ENCODE assay signal across 18 mouse cellular contexts in the genomic region with DNA sequence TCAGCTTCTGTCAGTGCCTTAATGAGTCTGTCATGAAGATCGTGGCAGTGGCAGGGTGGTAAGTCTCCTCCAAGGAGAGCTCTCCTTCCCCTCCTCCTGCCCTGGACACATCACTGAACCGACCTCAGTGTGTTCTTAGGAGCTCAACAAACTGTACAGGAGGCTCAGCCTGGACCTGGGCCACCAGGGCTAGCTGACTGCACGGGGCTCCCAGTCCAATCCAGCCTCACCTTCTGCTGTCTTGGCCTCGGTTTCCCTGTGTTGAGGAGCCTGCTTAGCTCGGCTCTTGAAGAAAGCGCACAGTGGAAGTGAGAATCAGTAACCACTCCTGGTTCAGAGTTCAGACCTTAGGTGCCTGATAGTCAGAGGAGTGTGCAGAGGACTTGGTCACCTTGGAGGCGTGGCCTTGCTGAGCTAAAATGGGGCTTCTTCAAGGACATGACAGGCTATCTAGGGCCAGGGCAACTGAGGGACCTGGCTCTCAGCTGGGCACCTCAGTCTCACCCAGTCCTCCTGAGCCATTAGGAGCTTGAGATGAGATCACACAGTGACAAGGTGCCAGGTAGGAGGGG. TPM values are rescaled to one million over a fixed set of nuclear protein-coding genes. Genes with fewer than 3 reads are reported as not detected.
"Had no signal": no experiment of that assay in that cellular context is flagged by ENCODE, and none has a peak within 500 bp of the region (broad histone marks: within the 10 kb centered on the region; RNA-seq: fewer than 3 reads in every experiment).

No protein-coding gene starts in this region.

- H3K27ac ChIP-seq: limb, embryonic 15.5 days; liver, embryonic 13.5 days; midbrain, embryonic 13.5 days; neural tube, embryonic 15.5 days had no signal

- H3K27me3 ChIP-seq: limb, embryonic 15.5 days; liver, embryonic 13.5 days; midbrain, embryonic 13.5 days; neural tube, embryonic 15.5 days had no signal

- ATAC-seq: midbrain, embryonic 13.5 days had no signal

- H3K9me3 ChIP-seq: limb, embryonic 15.5 days; liver, embryonic 13.5 days; midbrain, embryonic 13.5 days; neural tube, embryonic 15.5 days had no signal

- H3K36me3 ChIP-seq: limb, embryonic 15.5 days; liver, embryonic 13.5 days; midbrain, embryonic 13.5 days; neural tube, embryonic 15.5 days had no signal

- H3K4me3 ChIP-seq: limb, embryonic 15.5 days; liver, embryonic 13.5 days; midbrain, embryonic 13.5 days; myocyte; neural tube, embryonic 15.5 days had no signal

- H3K9ac ChIP-seq: limb, embryonic 15.5 days; liver, embryonic 13.5 days; midbrain, embryonic 13.5 days; neural tube, embryonic 15.5 days had no signal

- DNase-seq: kidney, adult 9 months; kidney, postnatal 14 days; liver, embryonic 13.5 days; lung, adult 18-20 months; right cerebral cortex, adult 18-20 months; right cerebral cortex, postnatal 25 days; spleen, adult 18-20 months; thymus, adult 18-20 months; thymus, postnatal 25 days had no signal

- H3K4me2 ChIP-seq: limb, embryonic 15.5 days; liver, embryonic 13.5 days; midbrain, embryonic 13.5 days; neural tube, embryonic 15.5 days had no signal

- H3K4me1 ChIP-seq: midbrain, embryonic 13.5 days; neural tube, embryonic 15.5 days had no signal

RNA-seq across cellular contexts. Expression of a gene that starts 39.5 kb away (rescaled TPM):
- total RNA-seq: layer of hippocampus, postnatal 25 days; megakaryocyte-erythroid progenitor cell, adult 5-6 weeks had no signal
- polyA plus RNA-seq: limb, embryonic 11.5 days; liver, embryonic 13.5 days; midbrain, embryonic 13.5 days; neural tube, embryonic 11.5 days; neural tube, embryonic 15.5 days; stomach, embryonic 14.5 days had no signal
